Mouse (Mus musculus): ENCODE measurements around the gene Tom1. TPM values are rescaled to one million over a fixed set of nuclear protein-coding genes. Genes with fewer than 3 reads are reported as not detected.

Gene Tom1
- polyA plus RNA-seq, 1 experiment, result 25.4 TPM

GRCm38 (mm10) chr8:75038497-75038896 is 5.0 kb downstream of the Tom1 start:
- no peak overlapping the region for H3K27ac ChIP-seq (ENCODE audit: insufficient read depth, low read length)
- no peak overlapping the region for H3K4me3 ChIP-seq (ENCODE audit: insufficient read depth, low read length)
- TF ChIP-seq POLR2A (IDR thresholded peaks at IDR 0.05; ENCODE audit: low read depth, low read length) (no peak), CTCF (IDR thresholded peaks at IDR 0.05; ENCODE audit: borderline replicate concordance, insufficient read depth, low read length) (no peak)
- peaks cover 8% of the 10 kb centered on the region; the same call in 1 of the 2 replicates for H3K4me1 ChIP-seq (ENCODE audit: control insufficient read depth, insufficient read depth, low read length)

- TF ChIP-seq POLR2A (IDR thresholded peaks at IDR 0.05; ENCODE audit: low read depth, low read length) (no peak), CTCF (IDR thresholded peaks at IDR 0.05; ENCODE audit: borderline replicate concordance, insufficient read depth, low read length) (no peak)
- Histone ChIP-seq H3K27ac (ENCODE audit: insufficient read depth, low read length) (no peak overlapping the region), H3K4me1 (ENCODE audit: control insufficient read depth, insufficient read depth, low read length) (peaks cover 8% of the 10 kb centered on the region; the same call in 1 of the 2 replicates), H3K4me3 (ENCODE audit: insufficient read depth, low read length) (no peak overlapping the region)
Measured at GRCm38 (mm10) chr8:75039754-75040153, 6.2 kb downstream of the Tom1 start.

GRCm38 (mm10) chr8:75042171-75042570 is 8.7 kb downstream of the Tom1 start:
- H3K4me3 ChIP-seq (ENCODE audit: insufficient read depth, low read length), result no peak overlapping the region
- H3K4me1 ChIP-seq (ENCODE audit: control insufficient read depth, insufficient read depth, low read length), result peaks cover 4% of the 10 kb centered on the region; the same call in 1 of the 2 replicates
- H3K27ac ChIP-seq (ENCODE audit: insufficient read depth, low read length), result no peak overlapping the region
- no peak for TF ChIP-seq CTCF (IDR thresholded peaks at IDR 0.05; ENCODE audit: borderline replicate concordance, insufficient read depth, low read length)
- no peak for TF ChIP-seq POLR2A (IDR thresholded peaks at IDR 0.05; ENCODE audit: low read depth, low read length)

GRCm38 (mm10) chr8:75042974-75043373 is 9.5 kb downstream of the Tom1 start:
- Histone ChIP-seq H3K4me3 (ENCODE audit: insufficient read depth, low read length) (no peak overlapping the region), H3K4me1 (ENCODE audit: control insufficient read depth, insufficient read depth, low read length) (peaks cover 4% of the 10 kb centered on the region; the same call in 1 of the 2 replicates), H3K27ac (ENCODE audit: insufficient read depth, low read length) (no peak overlapping the region)
- TF ChIP-seq CTCF (IDR thresholded peaks at IDR 0.05; ENCODE audit: borderline replicate concordance, insufficient read depth, low read length) (no peak), POLR2A (IDR thresholded peaks at IDR 0.05; ENCODE audit: low read depth, low read length) (no peak)

- H3K27ac ChIP-seq (ENCODE audit: insufficient read depth, low read length), result no peak overlapping the region
- TF ChIP-seq CTCF (IDR thresholded peaks at IDR 0.05; ENCODE audit: borderline replicate concordance, insufficient read depth, low read length), result no peak
- TF ChIP-seq POLR2A (IDR thresholded peaks at IDR 0.05; ENCODE audit: low read depth, low read length), result no peak
- H3K4me3 ChIP-seq (ENCODE audit: insufficient read depth, low read length), result no peak overlapping the region
- no peaks in the 10 kb centered on the region for H3K4me1 ChIP-seq (ENCODE audit: control insufficient read depth, insufficient read depth, low read length)
Measured at GRCm38 (mm10) chr8:75046303-75046702, 12.8 kb downstream of the Tom1 start.

GRCm38 (mm10) chr8:75047784-75048183 is 14.3 kb downstream of the Tom1 start:
- no peak overlapping the region for H3K4me3 ChIP-seq (ENCODE audit: insufficient read depth, low read length)
- H3K27ac ChIP-seq (ENCODE audit: insufficient read depth, low read length), result no peak overlapping the region
- TF ChIP-seq POLR2A (IDR thresholded peaks at IDR 0.05; ENCODE audit: low read depth, low read length), result no peak
- no peak for TF ChIP-seq CTCF (IDR thresholded peaks at IDR 0.05; ENCODE audit: borderline replicate concordance, insufficient read depth, low read length)
- H3K4me1 ChIP-seq (ENCODE audit: control insufficient read depth, insufficient read depth, low read length), result no peaks in the 10 kb centered on the region

- Histone ChIP-seq H3K4me3 (ENCODE audit: insufficient read depth, low read length) (no peak overlapping the region), H3K27ac (ENCODE audit: insufficient read depth, low read length) (no peak overlapping the region), H3K4me1 (ENCODE audit: control insufficient read depth, insufficient read depth, low read length) (no peaks in the 10 kb centered on the region)
- no peak for TF ChIP-seq POLR2A (IDR thresholded peaks at IDR 0.05; ENCODE audit: low read depth, low read length)
- no peak for TF ChIP-seq CTCF (IDR thresholded peaks at IDR 0.05; ENCODE audit: borderline replicate concordance, insufficient read depth, low read length)
Measured at GRCm38 (mm10) chr8:75053342-75053741, 19.8 kb downstream of the Tom1 start.

- Histone ChIP-seq H3K4me3 (ENCODE audit: insufficient read depth, low read length) (no peak overlapping the region), H3K27ac (ENCODE audit: insufficient read depth, low read length) (no peak overlapping the region), H3K4me1 (ENCODE audit: control insufficient read depth, insufficient read depth, low read length) (no peaks in the 10 kb centered on the region)
- TF ChIP-seq POLR2A (IDR thresholded peaks at IDR 0.05; ENCODE audit: low read depth, low read length) (no peak), CTCF (IDR thresholded peaks at IDR 0.05; ENCODE audit: borderline replicate concordance, insufficient read depth, low read length) (no peak)
Measured at GRCm38 (mm10) chr8:75055673-75056072, 22.2 kb downstream of the Tom1 start.

GRCm38 (mm10) chr8:75060022-75060421 is 26.5 kb downstream of the Tom1 start:
- H3K4me3 ChIP-seq (ENCODE audit: insufficient read depth, low read length), result no peak overlapping the region
- no peak overlapping the region for H3K27ac ChIP-seq (ENCODE audit: insufficient read depth, low read length)
- TF ChIP-seq POLR2A (IDR thresholded peaks at IDR 0.05; ENCODE audit: low read depth, low read length) (no peak), CTCF (IDR thresholded peaks at IDR 0.05; ENCODE audit: borderline replicate concordance, insufficient read depth, low read length) (no peak)
- H3K4me1 ChIP-seq (ENCODE audit: control insufficient read depth, insufficient read depth, low read length), result no peaks in the 10 kb centered on the region

- no peak for TF ChIP-seq CTCF (IDR thresholded peaks at IDR 0.05; ENCODE audit: borderline replicate concordance, insufficient read depth, low read length)
- TF ChIP-seq POLR2A (IDR thresholded peaks at IDR 0.05; ENCODE audit: low read depth, low read length), result no peak
- Histone ChIP-seq H3K4me3 (ENCODE audit: insufficient read depth, low read length) (no peak overlapping the region), H3K4me1 (ENCODE audit: control insufficient read depth, insufficient read depth, low read length) (no peaks in the 10 kb centered on the region), H3K27ac (ENCODE audit: insufficient read depth, low read length) (no peak overlapping the region)
Measured at GRCm38 (mm10) chr8:75060815-75061214, 27.3 kb downstream of the Tom1 start.

- Histone ChIP-seq H3K4me1 (ENCODE audit: control insufficient read depth, insufficient read depth, low read length) (no peaks in the 10 kb centered on the region), H3K27ac (ENCODE audit: insufficient read depth, low read length) (no peak overlapping the region), H3K4me3 (ENCODE audit: insufficient read depth, low read length) (no peak overlapping the region)
- TF ChIP-seq CTCF (IDR thresholded peaks at IDR 0.05; ENCODE audit: borderline replicate concordance, insufficient read depth, low read length) (no peak), POLR2A (IDR thresholded peaks at IDR 0.05; ENCODE audit: low read depth, low read length) (no peak)
Measured at GRCm38 (mm10) chr8:75063290-75063689, 29.8 kb downstream of the Tom1 start.
